Mouse (Mus musculus) hindbrain, embryonic 12.5 days (tissue): Measurements from ENCODE around the gene Chchd3. TPM values are rescaled to one million over a fixed set of nuclear protein-coding genes. Genes with fewer than 3 reads are reported as not detected.

Source experiments
- ATAC-seq: fragments of 200-750 bp; cut with Nextera tagmentation; 2 replicates; pipeline ENCODE4 v1.8.0; 2017; ENCODE audit warnings: moderate TSS enrichment; ENCODE audit not compliant: low FRiP score
- H3K27ac ChIP-seq: fragments of 300-500 bp; sonication (generic); 2 replicates; pipeline ENCODE4 v1.5.1; 2016; ENCODE audit warnings: mild to moderate bottlenecking
- H3K27me3 ChIP-seq: fragments of 300-500 bp; sonication (generic); 2 replicates; pipeline ENCODE4 v1.6.1; 2016; ENCODE audit warnings: mild to moderate bottlenecking
- H3K36me3 ChIP-seq: fragments of 300-500 bp; sonication (generic); 2 replicates; pipeline ENCODE4 v1.6.1; 2016; ENCODE audit warnings: mild to moderate bottlenecking
- H3K4me1 ChIP-seq: fragments of 300-500 bp; sonication (generic); 2 replicates; pipeline ENCODE4 v1.6.1; 2016
- H3K4me2 ChIP-seq: fragments of 300-500 bp; sonication (generic); replicated peaks from 2 replicates; pipeline ENCODE4 v1.6.1; 2016; ENCODE audit warnings: mild to moderate bottlenecking
- H3K4me3 ChIP-seq: fragments of 300-500 bp; sonication (generic); 2 replicates; pipeline ENCODE4 v1.5.1; 2016; ENCODE audit warnings: mild to moderate bottlenecking
- H3K9ac ChIP-seq: fragments of 300-500 bp; sonication (generic); 2 replicates; pipeline ENCODE4 v1.6.1; 2016; ENCODE audit warnings: mild to moderate bottlenecking, moderate library complexity
- H3K9me3 ChIP-seq: fragments of 300-500 bp; sonication (generic); replicated peaks from 2 replicates; pipeline ENCODE4 v1.6.1; 2016; ENCODE audit warnings: mild to moderate bottlenecking
- WGBS: fragments of 180-500 bp; shearing (Covaris S2); methylation state at CpG from one replicate; pipeline ENCODE4 v1.1.7; 2016; 5-methylcytosine and 5-hydroxymethylcytosine counted together
- polyA plus RNA-seq: library from polyadenylated mRNA; unstranded; fragments of >200 nt; fragmentation: Nextera tagmentation; extraction: Ambion mirVana; gene quantifications from 2 replicates; pipeline ENCODE4 v1.2.1, GENCODE M21; 2016

Chchd3 gene
- polyA plus RNA-seq, 1 experiment from 2014 or later, result 118 TPM

GRCm38 (mm10) chr6:32823856-32824620 is 236.0 kb downstream of the Chchd3 start:
- Histone ChIP-seq H3K27me3 (no peaks in the 10 kb centered on the region), H3K9ac (no peak overlapping the region), H3K4me2 (no peak overlapping the region), H3K27ac (no peak overlapping the region), H3K36me3 (no peaks in the 10 kb centered on the region), H3K4me1 (peaks cover 3% of the 10 kb centered on the region; the same call in 1 of the 2 replicates), H3K9me3 (no peaks in the 10 kb centered on the region), H3K4me3 (no peak overlapping the region)
- WGBS, result 90% methylated on average over 12 of the region's 12 CpGs
- no peak for ATAC-seq

GRCm38 (mm10) chr6:32818961-32819360 is 241.1 kb downstream of the Chchd3 start:
- ATAC-seq, result peak; percentile 52; the same call in 1 of the 2 replicates
- H3K36me3 ChIP-seq, result no peaks in the 10 kb centered on the region
- H3K4me2 ChIP-seq, result no peak overlapping the region
- H3K4me3 ChIP-seq, result no peak overlapping the region
- no peaks in the 10 kb centered on the region for H3K27me3 ChIP-seq
- H3K9ac ChIP-seq, result no peak overlapping the region
- H3K27ac ChIP-seq, result no peak overlapping the region
- H3K4me1 ChIP-seq, result peaks cover 2% of the 10 kb centered on the region; the same call in 1 of the 2 replicates
- no peaks in the 10 kb centered on the region for H3K9me3 ChIP-seq
- 59% methylated on average over 4 of the region's 4 CpGs for WGBS

- 96% methylated on average over 1 of the region's 1 CpGs for WGBS
- ATAC-seq, result no peak
- Histone ChIP-seq H3K27ac (no peak overlapping the region), H3K9ac (no peak overlapping the region), H3K36me3 (no peaks in the 10 kb centered on the region; the same call in 1 of the 2 replicates), H3K4me3 (no peak overlapping the region), H3K27me3 (no peaks in the 10 kb centered on the region), H3K4me1 (peaks cover 7% of the 10 kb centered on the region), H3K4me2 (no peak overlapping the region), H3K9me3 (no peaks in the 10 kb centered on the region)
These were observed 251.3 kb downstream of the Chchd3 start for GRCm38 (mm10) chr6:32808796-32809195.

- Histone ChIP-seq H3K4me1 (peaks cover 7% of the 10 kb centered on the region), H3K27me3 (no peaks in the 10 kb centered on the region), H3K36me3 (peaks cover 6% of the 10 kb centered on the region; the same call in 1 of the 2 replicates), H3K4me2 (no peak overlapping the region), H3K9me3 (no peaks in the 10 kb centered on the region), H3K9ac (no peak overlapping the region), H3K4me3 (no peak overlapping the region), H3K27ac (no peak overlapping the region)
- 43% methylated on average over 4 of the region's 4 CpGs for WGBS
- no peak for ATAC-seq
These were observed 252.3 kb downstream of the Chchd3 start for GRCm38 (mm10) chr6:32807771-32808170.

GRCm38 (mm10) chr6:32803646-32804045 is 256.4 kb downstream of the Chchd3 start:
- Histone ChIP-seq H3K27me3 (no peaks in the 10 kb centered on the region), H3K4me3 (no peak overlapping the region), H3K36me3 (peaks cover 15% of the 10 kb centered on the region), H3K9ac (no peak overlapping the region), H3K4me2 (no peak overlapping the region), H3K27ac (no peak overlapping the region), H3K9me3 (no peaks in the 10 kb centered on the region), H3K4me1 (peaks cover 7% of the 10 kb centered on the region)
- WGBS, result 94% methylated on average over 4 of the region's 4 CpGs
- ATAC-seq, result no peak

- Histone ChIP-seq H3K36me3 (peaks cover 15% of the 10 kb centered on the region), H3K27ac (no peak overlapping the region), H3K4me3 (no peak overlapping the region), H3K9ac (no peak overlapping the region), H3K9me3 (no peaks in the 10 kb centered on the region), H3K4me1 (peaks cover 4% of the 10 kb centered on the region; the same call in 1 of the 2 replicates), H3K27me3 (no peaks in the 10 kb centered on the region), H3K4me2 (no peak overlapping the region)
- ATAC-seq, result no peak
- 94% methylated on average over 6 of the region's 6 CpGs for WGBS
These were observed 258.3 kb downstream of the Chchd3 start for GRCm38 (mm10) chr6:32801776-32802175.

- H3K9me3 ChIP-seq, result no peaks in the 10 kb centered on the region
- no peak overlapping the region for H3K4me2 ChIP-seq
- WGBS, result 17% methylated on average over 4 of the region's 4 CpGs
- H3K9ac ChIP-seq, result no peak overlapping the region
- ATAC-seq, result no peak
- H3K4me1 ChIP-seq, result peaks cover 6% of the 10 kb centered on the region; the same call in 1 of the 2 replicates
- no peak overlapping the region for H3K4me3 ChIP-seq
- H3K27me3 ChIP-seq, result no peaks in the 10 kb centered on the region
- no peak overlapping the region for H3K27ac ChIP-seq
- H3K36me3 ChIP-seq, result peaks cover 12% of the 10 kb centered on the region
These were observed 262.5 kb downstream of the Chchd3 start for GRCm38 (mm10) chr6:32797525-32797924.

GRCm38 (mm10) chr6:32795653-32796500 is 264.2 kb downstream of the Chchd3 start:
- Histone ChIP-seq H3K4me1 (peaks cover 6% of the 10 kb centered on the region; the same call in 1 of the 2 replicates), H3K27ac (no peak overlapping the region), H3K4me2 (no peak overlapping the region), H3K4me3 (no peak overlapping the region), H3K9ac (no peak overlapping the region), H3K36me3 (peaks cover 18% of the 10 kb centered on the region; the same call in 1 of the 2 replicates), H3K27me3 (no peaks in the 10 kb centered on the region), H3K9me3 (no peaks in the 10 kb centered on the region)
- WGBS, result 60% methylated on average over 8 of the region's 8 CpGs
- no peak for ATAC-seq

GRCm38 (mm10) chr6:32793575-32793974 is 266.5 kb downstream of the Chchd3 start:
- 93% methylated on average over 1 of the region's 1 CpGs for WGBS
- H3K4me1 ChIP-seq, result peaks cover 6% of the 10 kb centered on the region; the same call in 1 of the 2 replicates
- H3K9ac ChIP-seq, result no peak overlapping the region
- no peaks in the 10 kb centered on the region for H3K9me3 ChIP-seq
- H3K4me2 ChIP-seq, result no peak overlapping the region
- no peak overlapping the region for H3K27ac ChIP-seq
- H3K36me3 ChIP-seq, result peaks cover 15% of the 10 kb centered on the region; the same call in 1 of the 2 replicates
- H3K27me3 ChIP-seq, result no peaks in the 10 kb centered on the region
- ATAC-seq, result no peak
- no peak overlapping the region for H3K4me3 ChIP-seq

DNA sequence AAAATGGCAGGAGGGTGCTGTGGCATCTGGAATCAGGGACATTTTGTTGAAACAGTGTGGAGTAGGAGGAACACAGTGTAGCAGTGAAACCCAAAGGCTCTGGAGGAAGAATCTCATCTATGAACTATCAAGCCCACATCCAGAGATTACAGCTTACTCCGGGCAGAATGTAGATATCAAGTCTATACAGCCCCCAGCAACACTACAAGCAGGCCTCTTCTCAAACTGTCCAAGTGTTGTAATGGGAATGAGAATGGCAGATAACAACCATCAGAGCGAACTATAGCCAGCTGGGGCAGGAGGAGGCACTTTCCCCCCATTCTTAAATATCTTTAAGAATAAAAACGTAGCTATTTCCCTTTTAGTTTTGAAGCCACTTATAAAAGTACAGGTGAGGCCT is 266.9 kb downstream of the Chchd3 start:
- no peak for ATAC-seq
- H3K9ac ChIP-seq, result no peak overlapping the region
- H3K4me2 ChIP-seq, result no peak overlapping the region
- peaks cover 15% of the 10 kb centered on the region; the same call in 1 of the 2 replicates for H3K36me3 ChIP-seq
- H3K4me3 ChIP-seq, result no peak overlapping the region
- 94% methylated on average over 3 of the region's 3 CpGs for WGBS
- H3K4me1 ChIP-seq, result peaks cover 6% of the 10 kb centered on the region; the same call in 1 of the 2 replicates
- no peaks in the 10 kb centered on the region for H3K27me3 ChIP-seq
- H3K27ac ChIP-seq, result no peak overlapping the region
- H3K9me3 ChIP-seq, result no peaks in the 10 kb centered on the region

DNA sequence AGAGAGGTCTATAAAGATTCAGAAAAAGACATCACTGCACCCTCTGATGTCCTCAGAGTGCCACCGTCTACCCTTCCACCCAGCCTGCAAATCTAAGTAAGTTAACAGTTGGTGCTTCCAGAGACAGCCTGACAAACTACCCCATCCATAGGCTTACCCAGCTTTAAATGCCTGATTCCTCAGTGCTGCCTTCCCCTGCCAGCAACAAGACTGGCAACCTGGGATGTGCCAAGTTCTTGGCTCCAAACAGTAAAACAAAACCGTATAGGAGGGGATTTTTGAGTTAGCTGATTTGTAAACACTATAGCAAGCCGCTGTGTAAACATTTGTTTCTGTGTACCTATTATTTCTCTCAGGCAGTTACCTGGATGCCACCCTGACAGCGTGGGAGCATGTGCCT is 269.6 kb downstream of the Chchd3 start:
- Histone ChIP-seq H3K4me3 (no peak overlapping the region), H3K27me3 (no peaks in the 10 kb centered on the region), H3K36me3 (peaks cover 15% of the 10 kb centered on the region; the same call in 1 of the 2 replicates), H3K9me3 (no peaks in the 10 kb centered on the region), H3K27ac (no peak overlapping the region), H3K4me2 (no peak overlapping the region), H3K4me1 (peaks cover 2% of the 10 kb centered on the region; the same call in 1 of the 2 replicates), H3K9ac (no peak overlapping the region)
- no peak for ATAC-seq
- WGBS, result 94% methylated on average over 4 of the region's 4 CpGs

DNA sequence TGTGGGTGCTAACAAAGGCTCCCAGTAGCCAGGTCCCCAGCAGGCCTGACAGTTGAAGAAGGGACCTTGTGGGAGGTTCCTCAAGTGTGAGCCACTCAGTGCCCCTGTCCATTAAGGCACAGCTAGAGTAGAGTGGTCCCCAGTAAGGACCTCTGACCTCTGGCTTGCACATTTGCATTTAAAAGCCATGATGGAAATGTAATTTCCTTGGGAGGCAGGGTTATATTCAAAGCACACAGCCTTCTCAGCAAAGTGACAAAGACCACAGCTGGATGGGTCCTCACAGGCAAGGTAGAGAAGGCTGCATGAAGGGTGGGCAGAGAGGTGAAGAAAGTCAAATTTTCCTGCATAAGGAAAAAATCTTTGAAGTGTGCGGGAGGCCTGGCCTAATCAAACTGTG is 272.7 kb downstream of the Chchd3 start:
- no peak overlapping the region for H3K27ac ChIP-seq
- whole genome bisulfite sequencing, result 26% methylated on average over 1 of the region's 1 CpGs
- H3K4me1 ChIP-seq, result peaks cover 2% of the 10 kb centered on the region; the same call in 1 of the 2 replicates
- H3K4me3 ChIP-seq, result no peak overlapping the region
- no peak overlapping the region for H3K9ac ChIP-seq
- no peaks in the 10 kb centered on the region for H3K9me3 ChIP-seq
- H3K36me3 ChIP-seq, result peaks cover 11% of the 10 kb centered on the region; the same call in 1 of the 2 replicates
- H3K4me2 ChIP-seq, result no peak overlapping the region
- H3K27me3 ChIP-seq, result no peaks in the 10 kb centered on the region
- ATAC-seq, result no peak
